Mouse (Mus musculus) neural tube, embryonic 13.5 days (tissue): ENCODE results near the gene Adgrb2. TPM values are rescaled to one million over a fixed set of nuclear protein-coding genes. Genes with fewer than 3 reads are reported as not detected.

Source experiments
- ATAC-seq: fragments of 200-750 bp; cut with Nextera tagmentation; 2 replicates; pipeline ENCODE4 v1.8.0; 2017; ENCODE audit warnings: low read depth, mild to moderate bottlenecking, moderate TSS enrichment, moderate library complexity
- H3K27ac ChIP-seq: fragments of 300-500 bp; sonication (generic); replicated peaks from 2 replicates; pipeline ENCODE4 v1.5.1; 2015; ENCODE audit warnings: moderate library complexity, mild to moderate bottlenecking, inconsistent platforms
- H3K27me3 ChIP-seq: fragments of 300-500 bp; sonication (generic); 2 replicates; pipeline ENCODE4 v1.6.1; 2015; ENCODE audit warnings: mild to moderate bottlenecking, inconsistent platforms
- H3K36me3 ChIP-seq: fragments of 300-500 bp; sonication (generic); 2 replicates; pipeline ENCODE4 v1.6.1; 2015; ENCODE audit warnings: mild to moderate bottlenecking, inconsistent platforms
- H3K4me1 ChIP-seq: fragments of 300-500 bp; sonication (generic); replicated peaks from 2 replicates; pipeline ENCODE4 v1.6.1; 2015; ENCODE audit warnings: inconsistent platforms
- H3K4me2 ChIP-seq: fragments of 300-500 bp; sonication (generic); 2 replicates; pipeline ENCODE4 v1.6.1; 2015; ENCODE audit warnings: inconsistent platforms, mild to moderate bottlenecking, moderate library complexity
- H3K4me3 ChIP-seq: fragments of 300-500 bp; sonication (generic); 2 replicates; pipeline ENCODE4 v1.5.1; 2015; ENCODE audit warnings: mild to moderate bottlenecking, inconsistent platforms
- H3K9ac ChIP-seq: fragments of 300-500 bp; sonication (generic); 2 replicates; pipeline ENCODE4 v1.6.1; 2015; ENCODE audit warnings: moderate library complexity, mild to moderate bottlenecking, inconsistent platforms
- H3K9me3 ChIP-seq: fragments of 300-500 bp; sonication (generic); 2 replicates; pipeline ENCODE4 v1.6.1; 2016; ENCODE audit warnings: inconsistent platforms
- WGBS: fragments of 180-500 bp; shearing (Covaris S2); methylation state at CpG from one replicate; pipeline ENCODE4 v1.1.7; 2015; 5-methylcytosine and 5-hydroxymethylcytosine counted together
- polyA plus RNA-seq: library from polyadenylated mRNA; unstranded; fragments of >200 nt; fragmentation: Nextera tagmentation; extraction: Ambion mirVana; gene quantifications from 2 replicates; pipeline ENCODE4 v1.2.1, GENCODE M21; 2015

The Adgrb2 gene
- polyA plus RNA-seq, 1 experiment from 2014 or later, result 9.3 TPM

GRCm38 (mm10) chr4:129974285-129974684 is 10.4 kb upstream of the Adgrb2 start:
- 60% methylated on average over 9 of the region's 9 CpGs for WGBS
- peaks cover 51% of the 10 kb centered on the region for H3K4me1 ChIP-seq

GRCm38 (mm10) chr4:129977256-129977655 is 7.4 kb upstream of the Adgrb2 start:
- Histone ChIP-seq H3K36me3 (no peaks in the 10 kb centered on the region), H3K4me2 (no peak overlapping the region), H3K4me1 (peaks cover 41% of the 10 kb centered on the region), H3K27me3 (peaks cover 61% of the 10 kb centered on the region), H3K9me3 (no peaks in the 10 kb centered on the region), H3K9ac (0 out of 2 replicates have a peak overlapping the region, but pooled peaks have one; percentile 8), H3K4me3 (no peak overlapping the region), H3K27ac (no peak overlapping the region)
- WGBS, result 58% methylated on average over 4 of the region's 4 CpGs
- no peak for ATAC-seq

More at GRCm38 (mm10) chr4:129974285-129974684, 10.4 kb upstream of the Adgrb2 start:
- ATAC-seq, result no peak
- H3K27ac ChIP-seq, result no peak overlapping the region
- peaks cover 44% of the 10 kb centered on the region for H3K27me3 ChIP-seq
- H3K9ac ChIP-seq, result no peak overlapping the region
- H3K4me3 ChIP-seq, result no peak overlapping the region
- no peaks in the 10 kb centered on the region for H3K9me3 ChIP-seq
- H3K4me2 ChIP-seq, result no peak overlapping the region
- H3K36me3 ChIP-seq, result no peaks in the 10 kb centered on the region

DNA sequence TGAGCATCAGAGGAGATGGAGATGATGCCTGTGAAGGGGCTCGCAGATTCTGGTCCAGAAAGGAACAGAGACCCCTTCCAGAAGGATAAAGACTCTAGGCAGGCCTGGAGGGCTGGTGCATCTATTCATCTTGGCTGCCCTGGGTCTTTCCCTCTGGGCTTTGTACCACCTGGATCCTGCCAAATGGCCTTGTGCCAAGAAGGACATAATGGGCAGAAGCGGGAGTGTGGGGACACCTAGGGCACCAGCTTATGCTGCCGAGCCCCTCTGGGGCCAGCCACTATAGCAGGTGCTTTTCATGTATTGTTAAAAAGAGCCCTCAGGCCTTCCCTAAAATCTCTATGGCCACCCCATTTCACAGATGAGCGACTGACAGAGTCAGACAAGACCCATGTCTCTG is 6.4 kb upstream of the Adgrb2 start:
- H3K27me3 ChIP-seq, result peaks cover 61% of the 10 kb centered on the region
- H3K36me3 ChIP-seq, result no peaks in the 10 kb centered on the region
- ATAC-seq, result no peak
- no peak overlapping the region for H3K27ac ChIP-seq
- 39% methylated on average over 4 of the region's 4 CpGs for WGBS
- H3K9ac ChIP-seq, result no peak overlapping the region
- H3K4me1 ChIP-seq, result peaks cover 43% of the 10 kb centered on the region
- no peak overlapping the region for H3K4me2 ChIP-seq
- H3K4me3 ChIP-seq, result no peak overlapping the region
- H3K9me3 ChIP-seq, result no peaks in the 10 kb centered on the region

GRCm38 (mm10) chr4:129978930-129979329 is 5.7 kb upstream of the Adgrb2 start:
- H3K4me3 ChIP-seq, result no peak overlapping the region
- no peaks in the 10 kb centered on the region for H3K9me3 ChIP-seq
- H3K27me3 ChIP-seq, result peaks cover 57% of the 10 kb centered on the region
- H3K4me2 ChIP-seq, result no peak overlapping the region
- H3K27ac ChIP-seq, result no peak overlapping the region
- H3K4me1 ChIP-seq, result peaks cover 47% of the 10 kb centered on the region
- H3K36me3 ChIP-seq, result no peaks in the 10 kb centered on the region
- WGBS, result 64% methylated on average over 4 of the region's 4 CpGs
- no peak for ATAC-seq
- H3K9ac ChIP-seq, result no peak overlapping the region

- Histone ChIP-seq H3K4me2 (no peak overlapping the region), H3K9ac (no peak overlapping the region), H3K4me1 (peaks cover 69% of the 10 kb centered on the region), H3K27ac (no peak overlapping the region), H3K27me3 (peaks cover 44% of the 10 kb centered on the region), H3K4me3 (no peak overlapping the region), H3K9me3 (no peaks in the 10 kb centered on the region), H3K36me3 (no peaks in the 10 kb centered on the region)
- 25% methylated on average over 11 of the region's 11 CpGs for WGBS
- no peak for ATAC-seq
Measured at GRCm38 (mm10) chr4:129981657-129982056, 3.0 kb upstream of the Adgrb2 start.

GRCm38 (mm10) chr4:129983046-129983445 is 1.6 kb upstream of the Adgrb2 start:
- H3K27me3 ChIP-seq, result peaks cover 45% of the 10 kb centered on the region
- WGBS, result 12% methylated on average over 5 of the region's 5 CpGs
- H3K36me3 ChIP-seq, result no peaks in the 10 kb centered on the region
- H3K4me3 ChIP-seq, result no peak overlapping the region
- peak overlapping the region; percentile 90; the same call in 1 of the 2 replicates for H3K4me2 ChIP-seq
- peak overlapping the region; percentile 25; the same call in 1 of the 2 replicates for H3K27ac ChIP-seq
- H3K4me1 ChIP-seq, result peaks cover 75% of the 10 kb centered on the region
- H3K9me3 ChIP-seq, result no peaks in the 10 kb centered on the region
- no peak for ATAC-seq
- H3K9ac ChIP-seq, result 0 out of 2 replicates have a peak overlapping the region, but pooled peaks have one; percentile 14

- Histone ChIP-seq H3K27me3 (peaks cover 54% of the 10 kb centered on the region), H3K4me1 (peaks cover 75% of the 10 kb centered on the region), H3K4me3 (peak overlapping the region; percentile 85), H3K9me3 (no peaks in the 10 kb centered on the region), H3K27ac (peak overlapping the region; percentile 87), H3K9ac (peak overlapping the region; percentile 93), H3K4me2 (peak overlapping the region; percentile 90), H3K36me3 (no peaks in the 10 kb centered on the region)
- 3% methylated on average over 15 of the region's 15 CpGs for WGBS
- ATAC-seq, result peak; percentile 49
Measured at GRCm38 (mm10) chr4:129983764-129984420, 778 bp upstream of the Adgrb2 start.

DNA sequence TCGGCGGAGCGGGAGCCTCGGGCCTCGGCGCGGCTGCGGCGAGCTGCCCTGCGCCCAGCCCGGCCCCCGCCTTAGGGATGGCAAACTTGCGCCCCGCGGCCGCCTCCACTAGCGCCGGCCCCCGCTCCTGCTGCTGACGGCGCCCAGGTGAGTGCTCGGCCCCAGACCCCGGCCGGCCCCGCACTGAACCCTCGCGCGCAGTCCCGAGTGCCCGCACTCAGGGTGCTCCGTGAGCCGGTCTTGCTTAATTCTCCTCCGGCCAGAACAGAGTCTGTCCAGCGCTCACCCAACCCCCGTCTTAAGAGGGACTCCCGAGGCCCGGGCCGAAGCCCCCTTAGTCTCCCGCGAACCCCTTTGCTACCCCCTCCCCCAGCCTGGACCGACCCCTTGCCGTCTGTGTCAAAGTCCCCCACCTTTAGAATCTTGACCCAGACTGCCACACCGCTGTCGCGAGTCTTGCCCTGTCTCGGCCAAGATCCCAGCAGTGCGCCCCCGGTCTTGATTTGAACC is 546 bp downstream of the Adgrb2 start:
- H3K4me2 ChIP-seq, result peak overlapping the region; percentile 90
- WGBS, result under 1% methylated on average over 36 of the region's 48 CpGs
- H3K9ac ChIP-seq, result peak overlapping the region; percentile 93
- peak; percentile 5; the same call in 1 of the 2 replicates for ATAC-seq
- H3K4me3 ChIP-seq, result peak overlapping the region; percentile 85
- no peaks in the 10 kb centered on the region for H3K36me3 ChIP-seq
- peaks cover 57% of the 10 kb centered on the region for H3K27me3 ChIP-seq
- peaks cover 86% of the 10 kb centered on the region for H3K4me1 ChIP-seq
- peak overlapping the region; percentile 87 for H3K27ac ChIP-seq
- H3K9me3 ChIP-seq, result no peaks in the 10 kb centered on the region

DNA sequence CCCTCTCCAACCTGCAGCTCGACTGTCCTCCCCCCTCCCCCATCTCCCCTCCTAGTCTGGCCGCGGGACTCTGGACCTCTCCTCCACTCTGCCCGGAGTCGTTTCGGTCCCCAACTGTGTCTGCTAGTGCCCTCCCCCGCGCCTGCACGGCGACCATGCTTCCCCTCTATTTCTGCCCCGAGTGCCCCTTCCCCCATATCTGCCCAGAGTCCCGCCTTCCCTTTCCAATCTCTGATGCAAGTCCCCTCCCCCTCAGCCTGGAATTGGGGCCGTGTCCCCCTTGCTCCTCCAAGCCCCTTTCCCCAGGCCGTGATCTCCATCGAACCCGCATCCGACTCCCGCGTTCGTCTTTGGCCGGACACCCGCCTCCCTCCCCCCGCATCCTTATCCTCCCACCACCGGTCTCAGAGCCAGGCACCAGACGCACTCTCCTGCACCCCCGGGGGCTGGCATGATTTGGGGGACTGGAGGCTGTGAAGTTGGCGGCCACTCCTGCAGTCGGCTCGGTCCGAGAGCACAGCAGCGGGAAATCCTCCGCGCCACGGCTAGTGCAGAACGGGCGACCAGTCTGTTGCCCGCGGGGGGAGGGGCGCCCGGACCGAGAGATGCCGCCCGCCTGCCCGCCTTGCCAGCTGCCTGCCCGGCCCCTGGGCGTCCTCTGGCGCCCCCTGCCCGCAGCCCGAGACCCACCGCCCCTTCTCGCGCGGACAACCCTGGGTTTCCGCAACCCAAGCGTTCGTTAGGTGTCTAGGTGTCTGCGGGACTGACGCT is 1.2 kb downstream of the Adgrb2 start:
- under 1% methylated on average over 58 of the region's 58 CpGs for WGBS
- peak; percentile 16 for ATAC-seq
- peak overlapping the region; percentile 93 for H3K9ac ChIP-seq
- H3K36me3 ChIP-seq, result no peaks in the 10 kb centered on the region
- H3K4me2 ChIP-seq, result peak overlapping the region; percentile 90
- H3K4me1 ChIP-seq, result peaks cover 88% of the 10 kb centered on the region
- H3K27ac ChIP-seq, result peak overlapping the region; percentile 87
- H3K9me3 ChIP-seq, result no peaks in the 10 kb centered on the region
- H3K27me3 ChIP-seq, result peaks cover 53% of the 10 kb centered on the region
- peak overlapping the region; percentile 85 for H3K4me3 ChIP-seq

DNA sequence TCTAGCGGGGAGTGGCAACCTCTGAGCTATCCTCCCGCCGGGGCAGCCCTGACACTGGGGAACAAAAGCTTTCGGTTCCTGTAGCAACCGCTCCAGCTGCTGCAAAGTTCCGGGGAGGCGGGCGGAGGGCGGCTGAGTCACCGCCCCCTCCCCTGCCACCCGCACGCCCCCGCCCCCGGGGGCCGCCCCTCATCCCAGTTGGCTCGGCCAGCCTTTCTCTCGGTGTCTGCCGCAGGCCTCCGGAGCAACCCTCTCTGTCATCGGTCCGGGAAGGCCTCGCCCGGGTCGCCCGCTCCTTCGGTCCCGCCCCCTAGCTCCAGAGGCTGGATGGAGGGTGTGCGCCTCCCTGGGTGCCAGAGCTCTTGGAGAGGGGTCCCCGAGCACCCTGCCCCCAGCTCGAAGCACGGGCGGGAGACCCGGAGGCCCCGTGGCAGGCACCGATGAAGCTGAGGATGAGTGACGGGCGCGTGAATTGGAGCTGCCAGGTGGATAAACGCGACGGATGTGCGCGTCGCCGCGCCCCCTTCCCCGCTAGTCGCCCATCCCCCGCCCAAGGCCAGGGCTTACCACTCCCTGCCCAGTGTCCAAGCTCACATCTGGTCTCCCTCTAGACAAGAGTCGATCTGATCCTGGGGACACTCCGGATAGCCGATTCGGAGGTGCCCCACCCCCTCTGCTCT is 3.3 kb downstream of the Adgrb2 start:
- H3K27ac ChIP-seq, result no peak overlapping the region
- H3K27me3 ChIP-seq, result peaks cover 38% of the 10 kb centered on the region
- H3K36me3 ChIP-seq, result peaks cover 11% of the 10 kb centered on the region
- 1% methylated on average over 48 of the region's 53 CpGs for WGBS
- peaks cover 71% of the 10 kb centered on the region for H3K4me1 ChIP-seq
- H3K4me2 ChIP-seq, result peak overlapping the region; percentile 90
- H3K9ac ChIP-seq, result peak overlapping the region; percentile 75
- no peaks in the 10 kb centered on the region for H3K9me3 ChIP-seq
- H3K4me3 ChIP-seq, result peak overlapping the region; percentile 85
- ATAC-seq, result no peak

DNA sequence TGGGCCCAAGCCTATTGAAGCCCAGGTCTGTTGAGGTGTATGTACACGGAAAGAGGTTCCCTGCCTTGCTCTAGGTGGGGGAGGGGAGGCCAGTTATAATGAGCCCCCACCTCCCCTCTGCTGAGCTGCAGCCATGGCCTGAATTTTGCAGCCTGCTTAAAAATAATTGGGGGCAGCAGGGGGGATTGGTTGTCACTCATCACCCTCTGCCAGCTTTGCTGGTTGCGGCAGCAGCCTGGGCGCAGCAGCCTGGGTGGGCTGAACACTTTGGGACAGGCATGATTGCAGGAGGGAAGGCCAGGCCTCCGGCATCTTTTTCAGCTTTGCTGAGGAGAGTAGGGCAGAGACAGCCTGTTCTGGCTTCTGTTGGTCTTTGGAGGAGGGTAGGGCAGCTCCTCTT is 5.3 kb downstream of the Adgrb2 start:
- Histone ChIP-seq H3K9ac (no peak overlapping the region), H3K27me3 (peaks cover 29% of the 10 kb centered on the region), H3K4me1 (peaks cover 74% of the 10 kb centered on the region), H3K36me3 (peaks cover 19% of the 10 kb centered on the region), H3K27ac (no peak overlapping the region), H3K9me3 (no peaks in the 10 kb centered on the region), H3K4me3 (no peak overlapping the region), H3K4me2 (no peak overlapping the region)
- ATAC-seq, result no peak
- WGBS, result 67% methylated on average over 4 of the region's 4 CpGs

GRCm38 (mm10) chr4:129992720-129993119 is 8.1 kb downstream of the Adgrb2 start:
- no peak overlapping the region for H3K4me3 ChIP-seq
- H3K9ac ChIP-seq, result no peak overlapping the region
- 77% methylated on average over 16 of the region's 16 CpGs for WGBS
- ATAC-seq, result no peak
- H3K4me2 ChIP-seq, result no peak overlapping the region
- H3K9me3 ChIP-seq, result no peaks in the 10 kb centered on the region
- no peak overlapping the region for H3K27ac ChIP-seq
- H3K27me3 ChIP-seq, result peaks cover 15% of the 10 kb centered on the region
- peaks cover 59% of the 10 kb centered on the region for H3K4me1 ChIP-seq
- H3K36me3 ChIP-seq, result peaks cover 28% of the 10 kb centered on the region
